Mouse (Mus musculus) ES-Bruce4 (cell line): ENCODE measurements around the gene Baiap2l1. TPM values are rescaled to one million over a fixed set of nuclear protein-coding genes. Genes with fewer than 3 reads are reported as not detected.

Experiments used
- H3K27ac ChIP-seq: 2 replicates; pipeline ENCODE4 v1.5.1; 2012; ENCODE audit warnings: low read length, inconsistent platforms; ENCODE audit not compliant: insufficient read depth
- H3K27me3 ChIP-seq: 2 replicates; pipeline ENCODE4 v1.6.1; 2012; ENCODE audit warnings: mild to moderate bottlenecking, low read length, inconsistent platforms; ENCODE audit not compliant: control insufficient read depth, poor library complexity, insufficient read depth, severe bottlenecking
- H3K36me3 ChIP-seq: 2 replicates; pipeline ENCODE4 v1.6.1; 2012; ENCODE audit warnings: inconsistent platforms, mild to moderate bottlenecking, low read length, moderate library complexity; ENCODE audit not compliant: control insufficient read depth, poor library complexity, insufficient read depth, severe bottlenecking
- H3K4me1 ChIP-seq: one replicate; pipeline ENCODE4 v1.8.1; 2011; ENCODE audit warnings: low read length; ENCODE audit not compliant: control insufficient read depth, insufficient read depth
- H3K4me3 ChIP-seq: 2 replicates; pipeline ENCODE4 v1.5.1; 2011; ENCODE audit warnings: low read depth, mild to moderate bottlenecking, low read length
- H3K9ac ChIP-seq: 2 replicates; pipeline ENCODE4 v1.6.1; 2012; ENCODE audit warnings: low read depth, mild to moderate bottlenecking, inconsistent platforms; ENCODE audit not compliant: poor library complexity, severe bottlenecking
- H3K9me3 ChIP-seq: replicated peaks from 2 replicates; pipeline ENCODE4 v1.6.1; 2012; ENCODE audit warnings: mild to moderate bottlenecking, low read length, inconsistent platforms; ENCODE audit not compliant: control insufficient read depth, poor library complexity, insufficient read depth, severe bottlenecking
- CTCF ChIP-seq: IDR thresholded peaks from one replicate; pipeline ENCODE4 v1.8.1; 2011; ENCODE audit warnings: low read depth, low read length
- EP300 ChIP-seq: IDR thresholded peaks from 2 replicates; pipeline ENCODE4 v1.6.1; 2011; ENCODE audit warnings: low read depth, low read length; ENCODE audit not compliant: insufficient read depth
- POLR2A ChIP-seq: IDR thresholded peaks from one replicate; pipeline ENCODE4 v1.8.1; 2011; ENCODE audit warnings: low read length; ENCODE audit not compliant: insufficient read depth
- polyA plus RNA-seq: library from polyadenylated mRNA; stranded (reverse); fragments of >200 nt; gene quantifications from 2 replicates; pipeline ENCODE4 v1.2.4, GENCODE M21; 2011; ENCODE audit warnings: low read depth; ENCODE audit not compliant: missing spikeins, insufficient read depth, insufficient read length

The Baiap2l1 gene
- polyA plus RNA-seq, 1 experiment: 18.2 TPM

GRCm38 (mm10) chr5:144247307-144247706 is 110.6 kb downstream of the Baiap2l1 start:
- Histone ChIP-seq H3K27ac (no peak overlapping the region), H3K9me3 (peaks cover 3% of the 10 kb centered on the region; the same call in 1 of the 2 replicates), H3K4me1 (no peaks in the 10 kb centered on the region), H3K4me3 (no peak overlapping the region), H3K36me3 (no peaks in the 10 kb centered on the region), H3K27me3 (no peaks in the 10 kb centered on the region), H3K9ac (no peak overlapping the region)
- TF ChIP-seq CTCF (no peak), EP300 (no peak), POLR2A (no peak)

GRCm38 (mm10) chr5:144246669-144247068 is 111.2 kb downstream of the Baiap2l1 start:
- peaks cover 3% of the 10 kb centered on the region; the same call in 1 of the 2 replicates for H3K9me3 ChIP-seq
- no peaks in the 10 kb centered on the region for H3K36me3 ChIP-seq
- H3K27ac ChIP-seq: no peak overlapping the region
- no peak for TF ChIP-seq POLR2A
- no peak for TF ChIP-seq CTCF
- TF ChIP-seq EP300: no peak
- H3K27me3 ChIP-seq: no peaks in the 10 kb centered on the region
- no peak overlapping the region for H3K4me3 ChIP-seq
- H3K4me1 ChIP-seq: no peaks in the 10 kb centered on the region
- H3K9ac ChIP-seq: no peak overlapping the region

GRCm38 (mm10) chr5:144245592-144245991 is 112.3 kb downstream of the Baiap2l1 start:
- Histone ChIP-seq H3K36me3 (no peaks in the 10 kb centered on the region), H3K27ac (no peak overlapping the region), H3K4me3 (no peak overlapping the region), H3K27me3 (no peaks in the 10 kb centered on the region), H3K4me1 (no peaks in the 10 kb centered on the region), H3K9me3 (peaks cover 3% of the 10 kb centered on the region; the same call in 1 of the 2 replicates), H3K9ac (no peak overlapping the region)
- no peak for TF ChIP-seq POLR2A

- H3K4me1 ChIP-seq: no peaks in the 10 kb centered on the region
- no peaks in the 10 kb centered on the region for H3K27me3 ChIP-seq
- H3K4me3 ChIP-seq: no peak within 1 kb of the TSS
- H3K27ac ChIP-seq: no peak within 1 kb of the TSS
- no peaks in the 10 kb centered on the region for H3K9me3 ChIP-seq
- TF ChIP-seq EP300 (no peak), CTCF (no peak), POLR2A (no peak)
- no peak within 1 kb of the TSS for H3K9ac ChIP-seq
- no peaks in the 10 kb centered on the region for H3K36me3 ChIP-seq
These were observed 113.9 kb downstream of the Baiap2l1 start, which contains the start of gene Bri3 for GRCm38 (mm10) chr5:144243901-144244487. Gene Bri3, plus strand, starts transcription at chr5:144244437.

- Histone ChIP-seq H3K36me3 (no peaks in the 10 kb centered on the region), H3K9ac (no peak overlapping the region), H3K4me3 (no peak overlapping the region), H3K4me1 (no peaks in the 10 kb centered on the region), H3K9me3 (no peaks in the 10 kb centered on the region), H3K27me3 (no peaks in the 10 kb centered on the region), H3K27ac (no peak overlapping the region)
- TF ChIP-seq EP300 (no peak), CTCF (no peak), POLR2A (no peak)
These were observed 118.9 kb downstream of the Baiap2l1 start for GRCm38 (mm10) chr5:144238969-144239368.

- TF ChIP-seq CTCF: no peak
- no peak for TF ChIP-seq POLR2A
- TF ChIP-seq EP300: no peak
- no peaks in the 10 kb centered on the region for H3K4me1 ChIP-seq
- H3K9me3 ChIP-seq: no peaks in the 10 kb centered on the region
- H3K36me3 ChIP-seq: no peaks in the 10 kb centered on the region
- H3K9ac ChIP-seq: no peak overlapping the region
- no peak overlapping the region for H3K27ac ChIP-seq
- no peak overlapping the region for H3K4me3 ChIP-seq
- H3K27me3 ChIP-seq: no peaks in the 10 kb centered on the region
These were observed 123.2 kb downstream of the Baiap2l1 start for GRCm38 (mm10) chr5:144234714-144235113.
